Mouse (Mus musculus): ENCODE data around the gene Piga. TPM values are rescaled to one million over a fixed set of nuclear protein-coding genes. Genes with fewer than 3 reads are reported as not detected.

The Piga gene
- polyA plus RNA-seq, 1 experiment from 2014 or later, result 20.0 TPM

DNA sequence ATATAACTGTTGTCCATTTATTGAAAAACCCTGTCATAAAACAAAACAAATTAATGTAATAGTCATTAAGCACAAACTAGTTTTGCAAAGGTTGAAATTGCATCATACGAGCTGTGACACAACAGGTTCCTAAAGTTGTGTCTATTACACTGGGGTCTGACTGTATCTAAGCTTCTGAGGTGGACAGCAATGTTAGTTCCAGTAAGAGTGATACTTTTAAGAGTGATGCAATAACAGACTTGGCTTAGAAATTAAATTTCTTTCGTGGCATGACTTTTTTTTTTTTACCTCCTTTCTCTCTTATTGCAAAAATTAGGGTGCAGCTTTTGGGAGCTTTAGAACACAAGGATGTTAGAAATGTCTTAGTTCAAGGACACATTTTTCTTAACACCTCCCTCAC, 8.6 kb downstream of the Piga start:
- 80% methylated on average over 2 of the region's 2 CpGs for WGBS
- no peak for ATAC-seq
- peaks cover 5% of the 10 kb centered on the region; the same call in 1 of the 2 replicates for H3K36me3 ChIP-seq (ENCODE audit: control insufficient read depth, insufficient read depth, low read length)
- H3K4me1 ChIP-seq (ENCODE audit: control insufficient read depth, insufficient read depth, low read length), result no peaks in the 10 kb centered on the region
- no peak overlapping the region for H3K4me3 ChIP-seq (ENCODE audit: low read length)
- H3K9ac ChIP-seq (ENCODE audit: low read depth, low read length), result no peak overlapping the region
- H3K27ac ChIP-seq (ENCODE audit: low read length), result no peak overlapping the region
- H3K9me3 ChIP-seq (ENCODE audit: control insufficient read depth, low read length), result no peaks in the 10 kb centered on the region
- H3K4me2 ChIP-seq (ENCODE audit: low read depth, low read length), result no peak overlapping the region
- no peaks in the 10 kb centered on the region for H3K27me3 ChIP-seq (replicated peaks; ENCODE audit: control insufficient read depth, insufficient read depth, low read length)

DNA sequence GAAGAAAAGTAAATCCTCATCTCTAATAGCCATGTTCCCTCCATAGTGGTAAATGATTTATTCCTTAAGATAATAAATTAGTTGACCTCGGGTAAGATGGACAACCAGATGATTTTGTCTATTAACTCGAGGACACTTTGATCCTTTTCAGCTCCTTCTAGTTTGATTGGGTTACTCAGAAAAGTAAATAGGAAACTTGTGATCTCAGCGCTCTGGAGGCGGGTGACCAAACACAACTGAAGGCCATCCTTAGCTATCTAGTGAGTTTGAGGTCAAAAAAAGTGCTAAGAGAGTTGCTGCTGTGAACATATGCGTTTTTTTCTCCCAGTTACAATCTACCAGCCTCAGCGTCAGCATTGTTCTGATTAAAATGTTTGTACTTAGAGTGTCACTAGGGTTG, 11.0 kb downstream of the Piga start:
- H3K36me3 ChIP-seq (ENCODE audit: control insufficient read depth, insufficient read depth, low read length), result peaks cover 5% of the 10 kb centered on the region; the same call in 1 of the 2 replicates
- no peak overlapping the region for H3K4me2 ChIP-seq (ENCODE audit: low read depth, low read length)
- no peaks in the 10 kb centered on the region for H3K4me1 ChIP-seq (ENCODE audit: control insufficient read depth, insufficient read depth, low read length)
- no peaks in the 10 kb centered on the region for H3K27me3 ChIP-seq (replicated peaks; ENCODE audit: control insufficient read depth, insufficient read depth, low read length)
- ATAC-seq, result no peak
- peak overlapping the region; percentile 33; the same call in 1 of the 2 replicates for H3K27ac ChIP-seq (ENCODE audit: low read length)
- no peak overlapping the region for H3K9ac ChIP-seq (ENCODE audit: low read depth, low read length)
- 71% methylated on average over 6 of the region's 6 CpGs for WGBS
- H3K9me3 ChIP-seq (ENCODE audit: control insufficient read depth, low read length), result no peaks in the 10 kb centered on the region
- no peak overlapping the region for H3K4me3 ChIP-seq (ENCODE audit: low read length)

DNA sequence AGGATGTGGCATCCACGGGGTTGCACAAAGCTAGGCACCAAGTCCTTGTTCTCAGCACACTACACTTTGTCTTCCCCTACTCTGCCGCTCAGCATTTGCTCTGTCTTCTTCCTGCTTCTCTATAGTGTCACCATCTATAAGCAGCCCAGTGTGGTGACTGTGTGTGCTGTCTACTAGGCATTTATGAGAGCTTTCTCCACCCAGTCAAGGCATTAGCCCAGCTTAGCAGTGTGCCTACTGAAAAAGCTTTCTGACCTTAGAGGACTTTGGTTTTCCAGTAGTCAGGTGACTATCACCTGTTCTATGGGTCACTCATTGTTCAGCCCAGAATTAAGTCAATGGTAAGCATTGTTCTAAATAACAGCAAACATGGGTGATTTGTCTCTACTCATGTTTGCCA, 11.5 kb downstream of the Piga start:
- WGBS, result 82% methylated on average over 2 of the region's 2 CpGs
- ATAC-seq, result peak; percentile 58
- H3K27ac ChIP-seq (ENCODE audit: low read length), result peak overlapping the region; percentile 33

DNA sequence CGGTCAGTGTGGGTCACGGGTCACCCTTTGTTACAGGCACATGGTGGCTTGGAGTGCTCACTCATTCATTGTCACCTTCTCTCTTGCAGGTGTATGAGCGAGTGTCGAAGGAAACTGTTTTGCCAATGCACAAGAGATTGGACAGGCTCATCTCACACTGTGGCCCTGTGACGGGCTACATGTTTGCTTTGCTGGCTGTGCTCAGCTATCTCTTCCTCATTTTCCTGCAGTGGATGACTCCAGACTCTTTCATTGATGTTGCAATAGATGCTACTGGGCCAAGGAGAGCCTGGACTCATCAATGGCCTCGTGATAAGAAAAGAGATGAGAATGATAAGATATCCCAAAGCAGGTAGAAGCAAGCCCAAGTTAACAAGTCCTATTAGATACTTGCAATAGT, 12.0 kb downstream of the Piga start:
- H3K27me3 ChIP-seq (replicated peaks; ENCODE audit: control insufficient read depth, insufficient read depth, low read length), result no peaks in the 10 kb centered on the region
- no peak overlapping the region for H3K9ac ChIP-seq (ENCODE audit: low read depth, low read length)
- peaks cover 5% of the 10 kb centered on the region; the same call in 1 of the 2 replicates for H3K36me3 ChIP-seq (ENCODE audit: control insufficient read depth, insufficient read depth, low read length)
- H3K9me3 ChIP-seq (ENCODE audit: control insufficient read depth, low read length), result no peaks in the 10 kb centered on the region
- 80% methylated on average over 6 of the region's 6 CpGs for WGBS
- H3K4me3 ChIP-seq (ENCODE audit: low read length), result no peak overlapping the region
- H3K4me2 ChIP-seq (ENCODE audit: low read depth, low read length), result no peak overlapping the region
- no peak overlapping the region; the same call in 1 of the 2 replicates for H3K27ac ChIP-seq (ENCODE audit: low read length)
- ATAC-seq, result 0 out of 2 replicates have a peak, but pooled peaks have one; percentile 37
- H3K4me1 ChIP-seq (ENCODE audit: control insufficient read depth, insufficient read depth, low read length), result no peaks in the 10 kb centered on the region

More for the DNA sequence above, 11.5 kb downstream of the Piga start:
- Histone ChIP-seq H3K4me3 (ENCODE audit: low read length) (no peak overlapping the region), H3K36me3 (ENCODE audit: control insufficient read depth, insufficient read depth, low read length) (peaks cover 5% of the 10 kb centered on the region; the same call in 1 of the 2 replicates), H3K9ac (ENCODE audit: low read depth, low read length) (no peak overlapping the region), H3K4me2 (ENCODE audit: low read depth, low read length) (no peak overlapping the region), H3K27me3 (replicated peaks; ENCODE audit: control insufficient read depth, insufficient read depth, low read length) (no peaks in the 10 kb centered on the region), H3K9me3 (ENCODE audit: control insufficient read depth, low read length) (no peaks in the 10 kb centered on the region), H3K4me1 (ENCODE audit: control insufficient read depth, insufficient read depth, low read length) (no peaks in the 10 kb centered on the region)

DNA sequence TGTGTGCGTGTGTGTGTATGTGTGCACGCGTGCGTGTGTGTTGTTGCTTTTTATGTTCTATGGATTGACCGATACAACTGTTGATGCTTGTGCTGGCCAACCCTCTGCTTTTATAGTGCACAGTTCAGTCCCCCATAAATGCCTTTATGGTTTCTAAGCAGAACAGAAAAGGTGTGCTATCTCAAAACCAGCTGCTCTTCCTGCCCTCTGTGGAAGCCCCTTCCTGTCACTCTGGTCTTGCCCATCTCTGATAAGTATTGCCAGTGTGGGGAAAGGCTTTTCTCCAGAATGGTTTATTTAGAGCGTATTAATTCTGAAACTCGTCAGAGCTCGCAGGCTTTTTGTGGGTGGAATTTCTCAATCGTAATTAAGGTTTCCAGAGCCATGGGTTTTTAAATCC, 13.1 kb downstream of the Piga start:
- no peak for ATAC-seq
- Histone ChIP-seq H3K9me3 (ENCODE audit: control insufficient read depth, low read length) (no peaks in the 10 kb centered on the region), H3K27ac (ENCODE audit: low read length) (no peak overlapping the region), H3K4me1 (ENCODE audit: control insufficient read depth, insufficient read depth, low read length) (no peaks in the 10 kb centered on the region), H3K27me3 (replicated peaks; ENCODE audit: control insufficient read depth, insufficient read depth, low read length) (no peaks in the 10 kb centered on the region), H3K4me3 (ENCODE audit: low read length) (no peak overlapping the region), H3K4me2 (ENCODE audit: low read depth, low read length) (no peak overlapping the region), H3K36me3 (ENCODE audit: control insufficient read depth, insufficient read depth, low read length) (peaks cover 5% of the 10 kb centered on the region; the same call in 1 of the 2 replicates), H3K9ac (ENCODE audit: low read depth, low read length) (no peak overlapping the region)
- 95% methylated on average over 9 of the region's 9 CpGs for WGBS

DNA sequence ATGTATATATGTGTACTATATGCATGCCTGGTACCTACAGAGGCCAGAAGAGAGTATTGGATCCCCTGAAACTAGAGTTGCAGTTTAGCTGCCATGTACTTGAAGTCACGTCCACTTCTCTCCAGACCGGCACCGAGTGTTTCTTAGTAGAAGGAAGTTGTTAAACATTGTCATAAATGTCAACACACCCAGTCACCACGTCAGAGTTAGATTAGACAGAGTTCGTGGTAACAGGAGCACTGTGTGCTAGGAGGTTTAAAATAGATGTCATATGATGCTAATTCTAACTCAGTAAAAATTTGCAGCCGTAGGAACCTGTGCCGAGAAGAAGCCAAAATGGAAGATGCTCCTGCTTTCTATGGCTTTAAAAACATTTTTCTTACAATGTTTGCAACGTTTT, 17.1 kb downstream of the Piga start, which contains the start of gene Asb11:
Asb11 (plus strand) TSS at position 286 of the 400 bp plus-strand sequence.
- WGBS, result 50% methylated on average over 8 of the region's 8 CpGs
- H3K4me2 ChIP-seq (ENCODE audit: low read depth, low read length), result no peak within 1 kb of the TSS
- H3K4me1 ChIP-seq (ENCODE audit: control insufficient read depth, insufficient read depth, low read length), result no peaks in the 10 kb centered on the region
- H3K4me3 ChIP-seq (ENCODE audit: low read length), result no peak within 1 kb of the TSS
- H3K9me3 ChIP-seq (ENCODE audit: control insufficient read depth, low read length), result no peaks in the 10 kb centered on the region
- H3K9ac ChIP-seq (ENCODE audit: low read depth, low read length), result no peak within 1 kb of the TSS
- no peak within 1 kb of the TSS for H3K27ac ChIP-seq (ENCODE audit: low read length)
- peak; percentile 86 for ATAC-seq
- H3K36me3 ChIP-seq (ENCODE audit: control insufficient read depth, insufficient read depth, low read length), result peaks cover 2% of the 10 kb centered on the region; the same call in 1 of the 2 replicates
- H3K27me3 ChIP-seq (replicated peaks; ENCODE audit: control insufficient read depth, insufficient read depth, low read length), result no peaks in the 10 kb centered on the region

DNA sequence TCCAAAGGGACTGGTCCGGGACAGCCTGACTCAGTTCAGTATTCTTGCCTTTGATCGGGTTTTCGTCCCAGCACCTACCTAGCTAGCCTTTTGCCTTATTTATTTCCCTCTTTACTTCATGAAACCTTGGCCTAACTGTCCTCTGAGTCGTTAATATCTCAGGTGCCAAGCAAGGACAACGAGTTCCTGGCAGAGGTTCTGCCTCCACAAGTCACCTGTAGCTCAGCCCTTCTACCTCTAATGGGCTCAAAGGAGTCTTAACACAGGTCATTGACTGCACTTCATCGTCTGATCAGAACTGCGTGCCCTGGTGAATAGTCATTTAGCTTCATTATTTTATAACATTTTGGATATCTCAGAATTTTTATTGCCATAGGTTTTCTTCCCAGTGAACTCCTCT, 19.9 kb downstream of the Piga start:
- H3K9ac ChIP-seq (ENCODE audit: low read depth, low read length), result no peak overlapping the region
- H3K4me2 ChIP-seq (ENCODE audit: low read depth, low read length), result no peak overlapping the region
- ATAC-seq, result no peak
- no peaks in the 10 kb centered on the region for H3K9me3 ChIP-seq (ENCODE audit: control insufficient read depth, low read length)
- 87% methylated on average over 7 of the region's 7 CpGs for WGBS
- H3K27ac ChIP-seq (ENCODE audit: low read length), result no peak overlapping the region
- no peaks in the 10 kb centered on the region for H3K4me1 ChIP-seq (ENCODE audit: control insufficient read depth, insufficient read depth, low read length)
- H3K27me3 ChIP-seq (replicated peaks; ENCODE audit: control insufficient read depth, insufficient read depth, low read length), result no peaks in the 10 kb centered on the region
- no peak overlapping the region for H3K4me3 ChIP-seq (ENCODE audit: low read length)
- no peaks in the 10 kb centered on the region for H3K36me3 ChIP-seq (ENCODE audit: control insufficient read depth, insufficient read depth, low read length)

DNA sequence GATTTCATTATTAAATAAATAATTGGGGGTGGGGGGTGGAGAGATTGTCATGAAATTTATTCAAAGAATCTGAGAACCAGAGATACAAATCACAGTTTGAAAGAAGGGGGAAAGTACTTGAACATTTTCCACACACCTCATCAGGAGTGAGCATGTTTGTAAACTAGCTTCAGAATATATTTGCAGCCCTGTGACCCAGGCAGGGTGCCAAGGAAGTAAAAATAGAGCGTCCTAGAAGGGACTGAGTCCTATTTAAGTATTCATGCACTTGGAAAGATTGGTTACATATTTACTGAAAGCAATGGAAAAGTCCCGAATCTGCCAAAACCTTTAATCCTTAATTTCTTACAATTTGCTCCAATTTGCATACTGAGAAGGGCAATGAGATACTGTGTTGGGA, 20.6 kb downstream of the Piga start:
- H3K4me1 ChIP-seq (ENCODE audit: control insufficient read depth, insufficient read depth, low read length), result no peaks in the 10 kb centered on the region
- WGBS, result 63% methylated on average over 2 of the region's 2 CpGs
- H3K4me2 ChIP-seq (ENCODE audit: low read depth, low read length), result no peak overlapping the region
- no peak for ATAC-seq
- H3K27me3 ChIP-seq (replicated peaks; ENCODE audit: control insufficient read depth, insufficient read depth, low read length), result no peaks in the 10 kb centered on the region
- H3K36me3 ChIP-seq (ENCODE audit: control insufficient read depth, insufficient read depth, low read length), result no peaks in the 10 kb centered on the region
- H3K9me3 ChIP-seq (ENCODE audit: control insufficient read depth, low read length), result no peaks in the 10 kb centered on the region
- no peak overlapping the region for H3K9ac ChIP-seq (ENCODE audit: low read depth, low read length)
- no peak overlapping the region for H3K4me3 ChIP-seq (ENCODE audit: low read length)
- H3K27ac ChIP-seq (ENCODE audit: low read length), result no peak overlapping the region

DNA sequence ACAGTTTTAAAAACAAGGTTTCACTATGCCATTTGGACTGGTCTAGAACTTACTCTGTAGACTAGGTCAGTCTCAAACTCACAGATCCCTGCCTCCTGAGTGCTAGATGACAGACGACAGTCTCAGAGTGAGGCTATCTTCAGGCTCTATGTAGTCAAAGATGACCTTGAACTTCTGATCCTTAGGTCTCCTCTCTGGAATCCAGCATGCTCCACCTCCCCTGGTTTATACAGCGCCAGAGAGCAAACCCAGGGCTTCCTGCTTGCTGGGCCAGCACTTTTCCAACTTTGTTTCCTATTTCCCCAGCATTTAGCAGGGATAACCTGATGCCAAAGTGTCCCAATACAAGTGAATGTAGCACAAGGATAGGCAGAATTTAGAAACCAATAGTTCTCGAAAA, 21.1 kb downstream of the Piga start:
- Histone ChIP-seq H3K4me2 (ENCODE audit: low read depth, low read length) (no peak overlapping the region), H3K4me1 (ENCODE audit: control insufficient read depth, insufficient read depth, low read length) (no peaks in the 10 kb centered on the region), H3K27me3 (replicated peaks; ENCODE audit: control insufficient read depth, insufficient read depth, low read length) (no peaks in the 10 kb centered on the region), H3K36me3 (ENCODE audit: control insufficient read depth, insufficient read depth, low read length) (no peaks in the 10 kb centered on the region), H3K9me3 (ENCODE audit: control insufficient read depth, low read length) (no peaks in the 10 kb centered on the region), H3K9ac (ENCODE audit: low read depth, low read length) (no peak overlapping the region), H3K4me3 (ENCODE audit: low read length) (no peak overlapping the region), H3K27ac (ENCODE audit: low read length) (no peak overlapping the region)
- 78% methylated on average over 3 of the region's 3 CpGs for WGBS
- no peak for ATAC-seq

DNA sequence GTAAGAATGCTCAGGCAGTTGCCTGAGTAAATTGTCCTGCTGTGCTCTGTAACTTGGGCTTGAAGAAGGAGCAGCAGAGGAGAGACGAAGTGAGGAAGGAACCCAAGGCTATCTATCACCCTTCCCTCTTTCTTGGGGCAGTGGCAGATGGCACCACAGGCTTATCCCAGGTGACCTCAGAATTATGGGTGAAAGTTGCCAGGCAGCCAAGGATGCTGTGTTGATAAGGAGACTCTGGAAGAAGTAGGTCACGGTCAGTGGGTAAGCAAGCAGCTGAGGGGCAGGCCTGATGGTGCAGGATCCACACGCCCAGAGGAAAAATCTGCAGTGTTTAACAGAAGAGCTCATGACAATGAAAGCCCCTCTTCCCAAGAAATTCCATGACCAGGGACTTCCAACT, 21.7 kb downstream of the Piga start:
- Histone ChIP-seq H3K9ac (ENCODE audit: low read depth, low read length) (no peak overlapping the region), H3K4me2 (ENCODE audit: low read depth, low read length) (no peak overlapping the region), H3K27me3 (replicated peaks; ENCODE audit: control insufficient read depth, insufficient read depth, low read length) (no peaks in the 10 kb centered on the region), H3K36me3 (ENCODE audit: control insufficient read depth, insufficient read depth, low read length) (no peaks in the 10 kb centered on the region), H3K4me1 (ENCODE audit: control insufficient read depth, insufficient read depth, low read length) (no peaks in the 10 kb centered on the region), H3K9me3 (ENCODE audit: control insufficient read depth, low read length) (no peaks in the 10 kb centered on the region), H3K4me3 (ENCODE audit: low read length) (no peak overlapping the region), H3K27ac (ENCODE audit: low read length) (no peak overlapping the region)
- no peak for ATAC-seq
- 76% methylated on average over 3 of the region's 3 CpGs for WGBS
